Mouse (Mus musculus) limb, embryonic 15.5 days (tissue): ENCODE measurements at regions not wholly inside any gene's neighbourhood (a gene's known extent, or its start where the extent isn't known, plus 50 kb on each side); places are given as distances from the start of the nearest gene placed in this dataset.
"Not testable (repeated sequence)": the region's sequence is repeated elsewhere in the genome, so short reads cannot be mapped to it uniquely, and the experiment has no call there.

Source experiments
- ATAC-seq: fragments of 200-750 bp; cut with Nextera tagmentation; 2 replicates; pipeline ENCODE4 v1.8.0; 2017; ENCODE audit warnings: low read depth, moderate TSS enrichment; ENCODE audit not compliant: insufficient number of reproducible peaks, low FRiP score, low TSS enrichment
- H3K27ac ChIP-seq: fragments of 300-500 bp; sonication (generic); 2 replicates; pipeline ENCODE4 v1.5.1; 2015; ENCODE audit warnings: moderate library complexity, mild to moderate bottlenecking, inconsistent platforms
- H3K27me3 ChIP-seq: fragments of 300-500 bp; sonication (generic); 2 replicates; pipeline ENCODE4 v1.6.1; 2015; ENCODE audit warnings: inconsistent platforms
- H3K36me3 ChIP-seq: fragments of 300-500 bp; sonication (generic); 2 replicates; pipeline ENCODE4 v1.6.1; 2015; ENCODE audit warnings: inconsistent platforms
- H3K4me1 ChIP-seq: fragments of 300-500 bp; sonication (generic); 2 replicates; pipeline ENCODE4 v1.6.1; 2015; ENCODE audit warnings: inconsistent platforms
- H3K4me2 ChIP-seq: fragments of 300-500 bp; sonication (generic); 2 replicates; pipeline ENCODE4 v1.6.1; 2015; ENCODE audit warnings: mild to moderate bottlenecking, inconsistent platforms
- H3K4me3 ChIP-seq: fragments of 300-500 bp; sonication (generic); 2 replicates; pipeline ENCODE4 v1.5.1; 2015; ENCODE audit warnings: mild to moderate bottlenecking, inconsistent platforms
- H3K9ac ChIP-seq: fragments of 300-500 bp; sonication (generic); 2 replicates; pipeline ENCODE4 v1.6.1; 2015; ENCODE audit warnings: inconsistent platforms
- H3K9me3 ChIP-seq: fragments of 300-500 bp; sonication (generic); 2 replicates; pipeline ENCODE4 v1.6.1; 2016; ENCODE audit warnings: inconsistent platforms
- WGBS: fragments of 180-500 bp; shearing (Covaris S2); methylation state at CpG from one replicate; pipeline ENCODE4 v1.1.7; 2015; 5-methylcytosine and 5-hydroxymethylcytosine counted together

DNA sequence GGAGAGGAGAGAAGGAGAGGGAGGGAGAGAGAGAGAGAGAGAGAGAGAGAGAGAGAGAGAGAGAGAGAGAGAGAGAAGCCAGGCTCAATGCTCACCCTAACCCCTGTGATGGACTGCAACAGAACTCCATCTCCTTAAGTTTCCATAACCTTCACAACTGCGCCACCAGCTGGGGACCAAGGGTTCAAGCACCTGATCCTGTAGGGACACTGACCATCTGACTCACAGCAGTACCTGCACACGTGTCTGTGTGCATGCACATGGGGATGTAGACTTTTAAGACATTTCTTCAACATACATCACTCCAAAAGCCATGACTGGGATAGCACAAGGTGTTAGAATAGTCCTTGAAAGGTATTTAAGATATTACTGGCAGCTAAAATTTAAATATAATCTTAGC, 85.2 kb upstream of the Ttc29 start:
- ATAC-seq = no peak
- H3K4me3 ChIP-seq = no peak overlapping the region
- no peaks in the 10 kb centered on the region for H3K36me3 ChIP-seq
- no peaks in the 10 kb centered on the region for H3K9me3 ChIP-seq
- H3K27ac ChIP-seq = no peak overlapping the region
- H3K9ac ChIP-seq = no peak overlapping the region
- no peak overlapping the region for H3K4me2 ChIP-seq
- 13% methylated on average over 2 of the region's 2 CpGs for WGBS
- no peaks in the 10 kb centered on the region for H3K27me3 ChIP-seq
- no peaks in the 10 kb centered on the region for H3K4me1 ChIP-seq

GRCm38 (mm10) chr8:78129061-78129460, 84.0 kb upstream of the Ttc29 start:
- 63% methylated on average over 5 of the region's 5 CpGs for WGBS
- H3K9me3 ChIP-seq = no peaks in the 10 kb centered on the region
- no peak overlapping the region for H3K4me3 ChIP-seq
- no peak overlapping the region for H3K27ac ChIP-seq
- ATAC-seq = no peak
- H3K9ac ChIP-seq = no peak overlapping the region
- H3K27me3 ChIP-seq = no peaks in the 10 kb centered on the region
- H3K4me1 ChIP-seq = no peaks in the 10 kb centered on the region
- H3K36me3 ChIP-seq = no peaks in the 10 kb centered on the region
- no peak overlapping the region for H3K4me2 ChIP-seq

DNA sequence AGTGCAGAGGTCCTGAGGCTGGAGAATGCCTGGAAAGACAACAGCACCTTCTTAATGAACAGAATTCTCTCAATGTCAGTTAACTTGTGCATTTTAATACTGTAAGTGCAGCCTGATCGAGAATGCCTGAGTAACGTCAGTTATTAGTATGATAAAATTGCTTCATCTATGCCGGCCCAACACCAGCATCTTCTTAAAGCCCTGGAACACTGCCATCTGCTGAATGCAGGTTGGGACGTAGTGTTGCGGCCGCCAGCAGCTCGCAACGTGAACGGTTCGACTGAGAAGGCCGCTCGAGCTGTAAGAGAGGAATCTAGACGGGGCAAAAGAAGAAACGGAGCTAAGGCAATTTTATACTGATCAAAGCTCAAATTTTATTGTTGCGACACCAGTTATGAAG, 73.6 kb upstream of the Ttc29 start:
- H3K9ac ChIP-seq, H3K9me3 ChIP-seq, H3K27ac ChIP-seq, H3K4me1 ChIP-seq, H3K27me3 ChIP-seq, ATAC-seq, H3K4me2 ChIP-seq, H3K36me3 ChIP-seq, H3K4me3 ChIP-seq: not testable (repeated sequence)
- WGBS = 39% methylated on average over 14 of the region's 15 CpGs

- Histone ChIP-seq H3K27me3 (no peaks in the 10 kb centered on the region), H3K36me3 (no peaks in the 10 kb centered on the region), H3K4me2 (no peak overlapping the region), H3K9me3 (no peaks in the 10 kb centered on the region), H3K4me3 (no peak overlapping the region), H3K4me1 (no peaks in the 10 kb centered on the region), H3K9ac (no peak overlapping the region), H3K27ac (no peak overlapping the region)
- WGBS = 78% methylated on average over 6 of the region's 6 CpGs
- no peak for ATAC-seq
These were observed 65.9 kb upstream of the Ttc29 start for GRCm38 (mm10) chr8:78147170-78147569.

GRCm38 (mm10) chr8:78148006-78148405, 65.1 kb upstream of the Ttc29 start:
- 79% methylated on average over 2 of the region's 2 CpGs for WGBS
- no peaks in the 10 kb centered on the region for H3K27me3 ChIP-seq
- no peaks in the 10 kb centered on the region for H3K36me3 ChIP-seq
- no peak overlapping the region for H3K4me3 ChIP-seq
- no peaks in the 10 kb centered on the region for H3K4me1 ChIP-seq
- no peak overlapping the region for H3K9ac ChIP-seq
- H3K4me2 ChIP-seq = no peak overlapping the region
- ATAC-seq = no peak
- H3K27ac ChIP-seq = no peak overlapping the region
- H3K9me3 ChIP-seq = no peaks in the 10 kb centered on the region

DNA sequence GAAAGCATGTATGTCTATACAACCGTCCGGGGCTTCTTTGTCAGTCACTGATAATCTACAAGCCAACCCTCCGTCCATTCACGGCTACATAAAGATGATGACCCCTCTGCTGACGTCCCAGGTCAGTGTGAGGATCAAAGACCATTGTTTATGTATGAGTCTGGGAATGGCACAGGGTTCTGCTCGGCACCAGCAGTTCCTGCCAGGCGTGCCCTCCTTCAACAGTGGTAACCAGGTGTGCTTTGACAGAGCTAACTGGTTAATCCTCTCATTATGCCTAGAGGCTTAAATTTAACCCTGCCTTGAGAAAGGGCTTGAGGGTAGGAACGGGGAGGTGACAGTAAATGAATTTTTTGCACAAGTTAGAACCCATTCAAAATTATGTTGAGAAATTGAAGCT, 58.2 kb upstream of the Ttc29 start:
- H3K4me2 ChIP-seq = no peak overlapping the region
- H3K4me3 ChIP-seq = no peak overlapping the region
- 38% methylated on average over 8 of the region's 8 CpGs for WGBS
- ATAC-seq = no peak
- no peak overlapping the region for H3K9ac ChIP-seq
- H3K4me1 ChIP-seq = no peaks in the 10 kb centered on the region; the same call in 1 of the 2 replicates
- no peaks in the 10 kb centered on the region for H3K36me3 ChIP-seq
- H3K27me3 ChIP-seq = no peaks in the 10 kb centered on the region
- H3K27ac ChIP-seq = no peak overlapping the region
- H3K9me3 ChIP-seq = no peaks in the 10 kb centered on the region

- H3K4me1 ChIP-seq = no peaks in the 10 kb centered on the region
- H3K9ac ChIP-seq = no peak overlapping the region
- no peaks in the 10 kb centered on the region for H3K27me3 ChIP-seq
- no peaks in the 10 kb centered on the region for H3K9me3 ChIP-seq
- ATAC-seq = no peak
- 33% methylated on average over 1 of the region's 1 CpGs for WGBS
- H3K4me2 ChIP-seq = no peak overlapping the region
- H3K36me3 ChIP-seq = no peaks in the 10 kb centered on the region
- no peak overlapping the region for H3K27ac ChIP-seq
- no peak overlapping the region for H3K4me3 ChIP-seq
These were observed 51.1 kb upstream of the Ttc29 start for GRCm38 (mm10) chr8:78162046-78162445.

DNA sequence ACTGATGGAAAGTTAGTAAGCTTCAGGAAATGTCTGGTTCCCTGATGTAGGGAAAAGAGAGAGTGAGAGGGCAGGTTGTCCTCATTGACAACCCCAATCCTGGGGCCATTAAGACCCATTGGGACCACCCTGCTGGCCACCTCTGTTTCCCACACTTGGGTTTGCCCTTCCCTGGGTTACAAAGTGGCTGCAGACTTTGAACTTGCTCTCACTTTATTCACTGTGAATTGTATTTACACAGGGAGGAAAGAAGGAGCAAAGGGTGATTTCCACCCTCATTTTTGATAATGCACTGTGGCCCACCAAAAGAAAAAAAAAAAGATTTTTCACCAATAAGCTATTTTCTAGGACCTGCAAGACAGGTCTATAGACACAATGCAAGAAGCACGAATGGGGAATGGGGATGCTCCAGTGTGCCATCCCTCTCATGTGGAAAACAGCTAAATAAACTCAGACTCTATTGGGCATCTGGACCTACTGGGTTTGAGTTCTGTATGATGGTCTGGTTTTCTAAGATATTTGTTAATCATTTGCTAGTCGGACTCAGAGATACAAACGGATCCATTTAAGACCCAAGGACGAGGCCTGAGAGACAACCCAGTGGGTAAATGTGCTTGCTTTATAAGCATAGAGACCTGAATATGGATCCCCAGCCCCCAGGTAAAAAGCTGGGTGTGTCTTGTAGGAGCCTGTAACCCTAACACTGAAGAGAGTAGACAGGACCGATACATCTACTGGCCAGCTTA, 50.2 kb upstream of the Ttc29 start:
- Histone ChIP-seq H3K4me3 (no peak overlapping the region), H3K27me3 (no peaks in the 10 kb centered on the region), H3K27ac (no peak overlapping the region), H3K36me3 (no peaks in the 10 kb centered on the region), H3K4me2 (no peak overlapping the region), H3K9ac (no peak overlapping the region), H3K4me1 (no peaks in the 10 kb centered on the region), H3K9me3 (no peaks in the 10 kb centered on the region)
- 93% methylated on average over 5 of the region's 5 CpGs for WGBS
- ATAC-seq = no peak
